Mouse (Mus musculus) myocyte (in vitro differentiated cells): ENCODE results near the gene Lipi.

Source experiments
- MYOG ChIP-seq, 3 experiments: IDR thresholded peaks; one replicate each; pipeline ENCODE4 v1.6.1; 2011; ENCODE audit warnings: control low read depth in 2 of 3, low read depth in 2 of 3, mild to moderate bottlenecking in 2 of 3; ENCODE audit not compliant: insufficient read length in 2 of 3, control insufficient read depth in 1 of 3, insufficient read depth in 1 of 3
- POLR2A ChIP-seq: IDR thresholded peaks from one replicate; pipeline ENCODE4 v1.6.1; 2011; ENCODE audit warnings: low read depth, mild to moderate bottlenecking, control low read depth, moderate library complexity; ENCODE audit not compliant: insufficient read length
- POLR2AphosphoS2 ChIP-seq: IDR thresholded peaks from one replicate; pipeline ENCODE4 v1.6.1; 2011; ENCODE audit warnings: low read depth, control low read depth; ENCODE audit not compliant: insufficient read length

DNA sequence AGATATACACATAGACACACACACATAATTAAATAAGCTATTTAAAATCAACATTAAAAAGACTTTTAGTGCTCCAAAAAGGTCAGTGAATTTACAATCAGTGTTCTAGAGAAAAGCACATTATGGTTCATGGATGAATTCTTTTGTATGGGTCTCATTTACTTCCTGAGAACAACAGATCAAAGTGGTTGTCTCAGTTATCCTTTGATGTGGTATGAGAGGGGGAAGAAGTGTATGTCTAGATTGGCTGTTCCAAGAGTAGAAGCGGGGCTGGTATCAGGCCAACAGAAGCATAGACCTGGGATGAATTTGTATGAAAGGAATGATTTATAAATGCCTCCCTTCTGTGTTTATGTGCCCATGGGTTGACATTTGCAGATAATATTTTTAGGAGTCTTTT is 20.6 kb upstream of the Lipi start:
- TF ChIP-seq POLR2A: no peak
- no peak for TF ChIP-seq POLR2AphosphoS2
- no peak for TF ChIP-seq MYOG (IDR thresholded peaks at IDR 0.05; ENCODE audit: control insufficient read depth in 1 of 3, insufficient read depth in 1 of 3, insufficient read length in 2 of 3, low read depth in 2 of 3)
